Mouse (Mus musculus) urinary bladder, adult 18-20 months (tissue): ENCODE data around the gene Ccdc162.

Experiments
- DNase-seq, 2 experiments: peaks; one replicate each; pipeline ENCODE4 v3.0.0; 2022; ENCODE audit warnings: low spot score in 2 of 2, mixed read lengths in 2 of 2

The Ccdc162 gene

GRCm38 (mm10) chr10:41716029-41716897 lies at the start of gene Ccdc162:
TSS of gene Ccdc162 (minus strand) at chr10:41716634.
- DNase-seq = no peak

- no peak for DNase-seq
Observed at GRCm38 (mm10) chr10:41765586-41765985, 49.2 kb upstream of the Ccdc162 start.

DNA sequence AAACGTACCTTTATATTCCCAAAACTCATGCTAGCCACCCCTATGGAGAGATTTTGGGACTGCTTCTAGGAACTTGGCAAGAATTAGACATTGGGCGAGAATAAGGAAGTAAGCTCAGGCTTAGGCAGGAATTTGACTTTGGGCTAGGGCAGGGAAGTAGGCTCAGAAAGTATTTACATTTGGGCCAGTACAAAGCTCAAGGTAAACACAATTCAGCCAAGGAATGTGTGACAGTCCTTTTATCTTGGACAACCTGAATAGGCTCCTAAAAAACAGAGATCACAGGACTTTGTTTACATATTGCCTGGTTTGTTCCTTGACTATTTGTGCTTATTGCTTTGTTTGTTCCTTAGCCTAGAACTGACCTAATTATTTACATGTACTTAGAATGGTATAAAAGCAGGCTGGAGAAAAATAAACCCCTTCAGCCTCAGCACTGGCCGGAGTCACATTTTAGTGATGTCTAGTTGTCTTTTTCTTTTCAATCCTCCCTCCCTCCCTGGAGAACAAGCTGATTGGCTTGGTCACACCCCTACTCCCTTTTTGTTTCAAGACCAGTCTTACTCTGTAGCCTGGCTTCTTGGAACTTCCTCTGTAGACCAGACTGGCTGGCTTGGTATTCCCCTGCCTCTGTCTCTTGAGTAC lies 47.4 kb upstream of the Ccdc162 start:
- no peak for DNase-seq

GRCm38 (mm10) chr10:41760866-41761265 lies 44.4 kb upstream of the Ccdc162 start:
- no peak for DNase-seq

- no peak for DNase-seq
Observed at GRCm38 (mm10) chr10:41758041-41758440, 41.6 kb upstream of the Ccdc162 start.

- DNase-seq = no peak
Observed at GRCm38 (mm10) chr10:41757226-41757625, 40.8 kb upstream of the Ccdc162 start.

DNA sequence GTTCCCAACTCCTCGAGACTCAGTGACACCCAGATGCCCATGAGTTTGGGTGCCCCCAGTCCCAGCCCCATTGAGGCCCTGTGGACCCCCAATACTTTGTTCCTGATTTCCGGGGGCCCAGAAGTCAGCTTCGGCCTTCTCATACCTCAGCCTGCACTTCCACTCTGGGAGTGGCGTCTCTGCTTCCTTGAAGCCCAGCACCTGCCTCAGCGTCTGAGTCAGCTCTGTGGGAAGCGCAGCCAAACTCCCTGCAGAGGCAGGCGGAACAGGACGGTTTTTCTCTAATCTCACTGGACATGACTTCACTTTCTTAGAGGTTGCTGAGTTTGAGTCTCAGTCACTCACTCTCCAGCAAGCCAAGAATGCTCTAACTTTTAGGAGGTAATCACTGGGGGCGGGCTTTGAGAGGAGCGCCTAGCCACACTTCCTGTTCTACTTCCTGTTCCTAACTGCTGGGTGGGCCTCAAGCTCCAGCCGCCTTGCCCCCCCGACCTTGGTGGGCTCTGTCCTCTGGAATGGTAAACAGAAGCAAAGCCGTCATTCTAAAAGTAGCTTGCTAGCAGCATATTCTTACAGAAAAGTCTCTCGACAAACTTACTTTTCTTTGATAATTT lies 35.5 kb upstream of the Ccdc162 start:
- no peak for DNase-seq

- DNase-seq = no peak
Observed at GRCm38 (mm10) chr10:41749306-41749705, 32.9 kb upstream of the Ccdc162 start.

DNA sequence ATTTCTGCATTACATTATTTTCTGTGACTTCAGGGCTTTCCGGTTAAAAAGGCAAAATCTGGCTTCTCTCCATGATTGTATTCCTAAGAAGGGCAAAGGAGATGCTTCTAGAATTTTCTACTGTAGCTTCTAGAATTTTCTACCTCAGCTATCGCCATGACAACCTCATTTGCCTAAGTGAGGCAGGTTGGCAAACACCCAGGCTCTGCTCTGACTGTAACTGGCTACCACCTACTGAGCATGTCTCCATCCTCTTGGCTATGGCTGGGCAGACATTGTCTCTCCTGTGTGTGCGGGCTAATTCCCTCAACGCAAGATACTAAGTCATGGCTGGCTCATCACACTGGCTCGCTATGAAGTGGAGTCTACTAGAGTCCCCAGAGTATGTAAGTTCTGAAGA lies 30.1 kb upstream of the Ccdc162 start:
- no peak for DNase-seq

GRCm38 (mm10) chr10:41744006-41744405 lies 27.6 kb upstream of the Ccdc162 start:
- DNase-seq = no peak

DNA sequence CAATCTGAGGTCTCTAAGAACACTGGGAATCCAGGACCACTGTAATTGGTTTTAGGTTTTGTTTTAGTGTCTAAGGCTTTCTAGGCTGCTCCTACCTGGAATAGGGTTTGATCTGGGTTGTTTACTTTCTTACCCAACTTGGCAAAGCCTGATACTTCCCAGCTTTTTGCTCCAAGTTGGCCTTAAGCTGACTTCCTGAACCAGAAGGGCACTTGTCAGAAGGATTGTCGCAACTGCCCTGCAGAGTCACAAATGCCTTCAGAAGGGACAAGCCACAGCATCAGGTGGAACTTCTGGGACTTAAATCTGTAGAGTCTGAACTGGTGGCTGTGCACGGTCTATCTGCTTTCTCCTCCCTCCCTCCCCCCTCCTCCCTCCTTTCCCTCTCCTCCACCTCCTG lies 23.8 kb upstream of the Ccdc162 start:
- no peak for DNase-seq

DNA sequence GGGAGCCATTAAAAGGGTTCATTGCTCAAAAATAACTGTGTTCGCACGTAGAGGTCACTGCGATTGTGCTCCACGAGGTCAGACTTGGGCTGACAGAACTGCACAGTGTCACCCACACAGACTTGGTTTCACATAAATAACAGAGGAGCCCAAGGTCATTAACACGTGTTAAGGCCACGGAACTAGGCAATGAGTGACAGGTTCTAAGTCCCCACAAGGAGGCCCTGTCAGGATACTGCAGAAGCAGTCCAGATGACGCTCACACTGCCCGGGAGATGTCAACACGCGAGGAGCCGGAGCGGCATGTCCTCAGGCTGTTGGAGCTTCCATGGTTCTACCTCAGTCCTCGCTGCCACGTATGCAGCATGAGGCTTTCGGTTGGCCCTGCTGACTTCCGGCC lies 20.8 kb upstream of the Ccdc162 start:
- no peak for DNase-seq

- no peak for DNase-seq
Observed at GRCm38 (mm10) chr10:41735398-41735797, 19.0 kb upstream of the Ccdc162 start.

DNA sequence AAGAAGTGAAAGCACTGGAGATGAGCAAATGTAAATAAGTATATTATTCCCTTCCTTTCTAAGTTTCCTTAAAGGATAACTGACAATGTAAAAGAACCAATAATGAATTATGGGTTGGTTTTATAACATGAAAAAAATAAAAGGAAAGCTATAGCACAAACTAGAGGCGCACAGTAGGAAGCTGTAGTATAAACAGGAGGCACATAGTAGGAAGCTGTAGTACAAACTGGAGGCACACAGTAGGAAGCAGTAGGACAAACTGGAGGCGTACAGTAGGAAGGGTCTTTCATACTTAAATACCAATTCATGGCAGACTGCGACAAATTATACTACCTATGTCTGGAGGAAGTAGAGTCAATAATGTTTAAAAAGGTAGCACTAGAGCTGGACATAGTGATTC lies 16.8 kb upstream of the Ccdc162 start:
- DNase-seq = no peak

- no peak for DNase-seq
Observed at GRCm38 (mm10) chr10:41731932-41732331, 15.5 kb upstream of the Ccdc162 start.

DNA sequence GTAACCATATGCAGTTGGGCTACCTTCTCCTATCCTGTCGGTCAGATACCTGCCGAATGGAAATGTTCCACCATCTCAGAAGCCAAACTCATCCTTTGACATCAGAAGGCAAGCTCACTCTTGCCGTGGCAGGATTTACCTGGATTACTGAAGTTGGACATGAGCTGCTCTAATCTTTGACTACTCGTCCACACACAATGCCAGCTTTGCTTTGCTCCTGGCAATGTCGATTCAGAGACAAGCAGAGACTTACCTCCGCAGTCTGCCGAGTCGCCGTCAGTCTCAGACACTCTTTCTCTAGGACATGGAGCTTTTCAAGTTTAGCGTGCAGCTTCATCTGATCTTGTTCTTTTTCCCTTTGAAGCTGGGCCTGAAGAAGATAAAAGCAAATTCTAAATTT lies 14.3 kb upstream of the Ccdc162 start:
- DNase-seq = no peak

- DNase-seq = no peak
Observed at GRCm38 (mm10) chr10:41726215-41726614, 9.8 kb upstream of the Ccdc162 start.

DNA sequence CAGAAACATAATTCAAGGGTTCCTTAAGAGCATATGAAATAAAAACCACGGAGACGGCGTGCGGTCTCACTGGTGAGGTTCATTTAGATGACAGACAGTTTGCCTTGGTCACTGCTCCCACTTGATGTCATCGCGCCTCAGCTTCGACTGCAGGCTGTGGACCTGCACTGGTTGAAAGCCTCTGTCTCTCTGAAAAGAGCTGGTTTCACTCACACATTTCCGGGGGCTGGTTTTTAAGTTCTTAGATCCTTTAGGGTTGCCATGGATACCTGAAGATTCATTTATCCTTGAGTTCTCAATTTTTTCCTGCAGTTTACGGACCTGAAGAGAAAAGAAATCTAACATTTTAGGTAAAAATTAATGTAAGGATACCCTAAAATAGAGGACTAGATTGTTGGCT lies 3.2 kb upstream of the Ccdc162 start:
- DNase-seq = no peak

- no peak for DNase-seq
Observed at GRCm38 (mm10) chr10:41715557-41715956, 877 bp downstream of the Ccdc162 start.

GRCm38 (mm10) chr10:41711467-41711866 lies 5.0 kb downstream of the Ccdc162 start:
- DNase-seq = no peak

DNA sequence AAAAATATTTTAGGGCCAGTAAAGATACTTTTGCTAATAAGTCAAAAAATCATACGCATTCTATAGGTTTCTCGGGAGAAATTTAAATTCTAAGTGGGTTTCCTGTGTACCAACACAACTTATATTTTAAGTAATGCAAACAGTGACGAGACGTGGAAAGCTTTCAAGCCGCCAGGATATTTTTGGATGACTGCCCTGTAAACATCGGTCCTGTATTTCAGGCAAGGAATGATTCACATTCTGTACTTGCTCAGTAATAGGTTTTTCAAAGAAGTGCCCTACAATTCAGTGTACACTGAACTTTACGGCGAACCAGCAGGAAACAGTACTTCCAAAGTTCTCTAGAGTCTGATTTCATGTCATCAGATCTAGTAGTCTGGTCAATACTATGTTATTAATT lies 5.7 kb downstream of the Ccdc162 start:
- no peak for DNase-seq

GRCm38 (mm10) chr10:41709341-41709740 lies 7.1 kb downstream of the Ccdc162 start:
- DNase-seq = no peak

GRCm38 (mm10) chr10:41699669-41700068 lies 16.8 kb downstream of the Ccdc162 start:
- DNase-seq = no peak
